Mouse (Mus musculus): ENCODE measurements around the gene Ak4.

DNA sequence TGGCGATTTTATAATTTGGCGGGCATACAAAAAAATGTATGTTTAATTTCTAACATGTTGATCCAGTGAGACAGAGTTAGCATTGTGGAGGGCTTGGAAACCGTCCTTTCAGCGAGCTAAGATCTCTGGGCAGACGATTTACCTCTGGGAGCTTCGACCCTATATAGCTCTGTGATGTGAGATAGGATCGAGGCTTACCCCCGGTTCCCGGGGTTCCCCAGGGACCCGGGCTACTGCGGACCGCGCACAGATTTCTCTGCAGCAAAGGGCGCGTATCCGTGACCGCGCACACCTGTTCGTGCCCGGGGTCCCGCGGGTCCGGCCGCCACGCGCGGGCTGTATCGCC lies 77.1 kb downstream of the Ak4 start:
- TF ChIP-seq CTCF (IDR thresholded peaks at IDR 0.05; ENCODE audit: borderline replicate concordance, extremely low read depth, insufficient read depth, insufficient read length), result no peak
- TF ChIP-seq POLR2A (IDR thresholded peaks at IDR 0.05; ENCODE audit: borderline replicate concordance, extremely low read depth, insufficient read depth, insufficient read length, poor library complexity, severe bottlenecking), result no peak

All from brain, embryonic 14.5 days (tissue).